Comparison of ENCODE assay signal across 9 mouse cellular contexts in the genomic region with DNA sequence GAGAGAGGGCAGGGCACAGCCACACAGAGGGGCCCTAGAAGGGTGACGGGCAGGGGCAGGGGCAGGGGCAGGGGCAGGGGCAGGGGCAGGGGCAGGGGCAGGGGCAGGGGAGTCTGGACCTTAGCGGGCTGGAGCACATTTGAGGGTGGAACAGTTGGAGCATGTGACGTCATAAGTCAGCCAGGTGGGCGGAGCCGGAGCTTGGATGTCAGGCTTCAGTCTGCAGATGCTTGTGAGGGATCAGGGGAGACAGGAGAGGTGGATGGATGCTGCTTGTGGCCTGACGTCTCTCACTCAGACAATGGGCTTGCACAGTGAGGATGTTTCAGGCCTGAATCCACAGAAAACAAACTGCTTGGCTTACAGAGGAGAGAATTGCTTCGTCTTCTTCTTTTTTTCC. TPM values are rescaled to one million over a fixed set of nuclear protein-coding genes. Genes with fewer than 3 reads are reported as not detected.
DNase-seq lines count a peak whose midpoint lies in the region; ATAC-seq and TF ChIP-seq lines count a peak whose summit lies in the region.
"Had no signal": no experiment of that assay in that cellular context is flagged by ENCODE, and none has a peak within 500 bp of the region (broad histone marks: within the 10 kb centered on the region; RNA-seq: fewer than 3 reads in every experiment).

No protein-coding gene starts in this region.

- H3K36me3 ChIP-seq in forebrain, embryonic 11.5 days (ENCODE audit: control insufficient read depth, insufficient read depth, low read length): no peaks in the 10 kb centered on the region
- no peaks in the 10 kb centered on the region for H3K36me3 ChIP-seq in forebrain, postnatal 0 days (ENCODE audit: insufficient read depth)
- H3K36me3 ChIP-seq in limb, embryonic 12.5 days: no peaks in the 10 kb centered on the region

- 0 out of 2 replicates have a peak overlapping the region, but pooled peaks have one; percentile 20 for H3K4me2 ChIP-seq in forebrain, embryonic 11.5 days (ENCODE audit: low read depth, low read length, severe bottlenecking)
- H3K4me2 ChIP-seq in forebrain, postnatal 0 days (ENCODE audit: low read depth): no peak overlapping the region
- H3K4me2 ChIP-seq in limb, embryonic 12.5 days: peak overlapping the region; percentile 46

- no peak overlapping the region for H3K27ac ChIP-seq in forebrain, embryonic 11.5 days (ENCODE audit: low read depth, low read length)
- H3K27ac ChIP-seq in forebrain, postnatal 0 days (ENCODE audit: low read depth, low read length): no peak overlapping the region
- H3K27ac ChIP-seq in limb, embryonic 12.5 days: no peak overlapping the region

- H3K9me3 ChIP-seq in forebrain, embryonic 11.5 days (ENCODE audit: control insufficient read depth, low read length): no peaks in the 10 kb centered on the region
- no peaks in the 10 kb centered on the region for H3K9me3 ChIP-seq in forebrain, postnatal 0 days (ENCODE audit: low read length)
- no peaks in the 10 kb centered on the region for H3K9me3 ChIP-seq in limb, embryonic 12.5 days

- DNase-seq in forebrain, embryonic 11.5 days (ENCODE audit: low spot score): peak; percentile 73
- no peak for DNase-seq in forebrain, postnatal 0 days
- DNase-seq in thymus, postnatal 14 days: peak; percentile 20
- DNase-seq in thymus, postnatal 10 days (ENCODE audit: low spot score in 2 of 2): no peak
- peak; percentile 73 for DNase-seq in testis, postnatal 10 days (ENCODE audit: low spot score)
- no peak for DNase-seq in left cerebral cortex, adult 9 months (ENCODE audit: low spot score in 2 of 2)
- DNase-seq: adrenal gland, postnatal 25 days had no signal

- no peaks in the 10 kb centered on the region for H3K27me3 ChIP-seq in forebrain, embryonic 11.5 days (ENCODE audit: control insufficient read depth, insufficient read depth, low read length)
- no peaks in the 10 kb centered on the region for H3K27me3 ChIP-seq in forebrain, postnatal 0 days (ENCODE audit: insufficient read depth, low read length)
- H3K27me3 ChIP-seq in limb, embryonic 12.5 days: no peaks in the 10 kb centered on the region

- no peak overlapping the region for H3K9ac ChIP-seq in forebrain, embryonic 11.5 days (ENCODE audit: low read length)
- no peak overlapping the region for H3K9ac ChIP-seq in forebrain, postnatal 0 days
- H3K9ac ChIP-seq in limb, embryonic 12.5 days (replicated peaks): peak overlapping the region; percentile 57

- 13% methylated on average over 6 of the region's 7 CpGs for WGBS in forebrain, embryonic 11.5 days
- 17% methylated on average over 7 of the region's 7 CpGs for WGBS in forebrain, postnatal 0 days
- 17% methylated on average over 7 of the region's 7 CpGs for WGBS in limb, embryonic 12.5 days

- no peak for ATAC-seq in forebrain, embryonic 11.5 days (replicated peaks; ENCODE audit: low FRiP score)
- no peak for ATAC-seq in forebrain, postnatal 0 days
- ATAC-seq in limb, embryonic 12.5 days (ENCODE audit: insufficient number of reproducible peaks, insufficient read depth, low FRiP score, low TSS enrichment, low read depth): no peak
- ATAC-seq in monocyte, adult 5-6 weeks (replicated peaks; ENCODE audit: insufficient number of reproducible peaks, low FRiP score, low TSS enrichment, poor library complexity, severe bottlenecking): no peak

- TF ChIP-seq CTCF in forebrain, postnatal 0 days (IDR thresholded peaks at IDR 0.05; ENCODE audit: low read depth): no peak

- no peak overlapping the region for H3K4me3 ChIP-seq in forebrain, embryonic 11.5 days (ENCODE audit: low read depth, low read length)
- H3K4me3 ChIP-seq in forebrain, postnatal 0 days (ENCODE audit: low read depth, low read length): no peak overlapping the region
- peak overlapping the region; percentile 19; the same call in 1 of the 2 replicates for H3K4me3 ChIP-seq in limb, embryonic 12.5 days (replicated peaks)

- H3K4me1 ChIP-seq in forebrain, embryonic 11.5 days (replicated peaks; ENCODE audit: control insufficient read depth, insufficient read depth, low read length): no peaks in the 10 kb centered on the region
- H3K4me1 ChIP-seq in forebrain, postnatal 0 days (ENCODE audit: insufficient read depth): no peaks in the 10 kb centered on the region
- peaks cover 32% of the 10 kb centered on the region for H3K4me1 ChIP-seq in limb, embryonic 12.5 days (replicated peaks)

RNA-seq across cellular contexts. Expression of gene 6030408B16Rik, which starts 5.5 kb away (rescaled TPM):
- 0.21 and 0.71 TPM in 2 replicates for polyA plus RNA-seq in forebrain, embryonic 11.5 days (2014; fragmentation: Nextera tagmentation; extraction: Ambion mirVana)
- total RNA-seq in forebrain, postnatal 0 days (2014; rRNA removed): 0.54 and 1.00 TPM in 2 replicates
- polyA plus RNA-seq in forebrain, postnatal 0 days (2015; fragmentation: Nextera tagmentation; extraction: Ambion mirVana): 0.30 and 0.77 TPM in 2 replicates
- 4.5 and 4.7 TPM in 2 replicates for polyA plus RNA-seq in limb, embryonic 12.5 days (2016; fragmentation: Nextera tagmentation; extraction: Ambion mirVana)
- total RNA-seq in monocyte, adult 5-6 weeks (2017): 0.75 to 1.4 TPM in 2 of 3 replicates, not detected in the other

RNA-seq across cellular contexts. Expression of gene Atg101, which starts 14.5 kb away (rescaled TPM):
- polyA plus RNA-seq in forebrain, embryonic 11.5 days (2014; fragmentation: Nextera tagmentation; extraction: Ambion mirVana): 62.1 and 65.7 TPM in 2 replicates
- total RNA-seq in forebrain, postnatal 0 days (2014; rRNA removed): 56.3 and 60.0 TPM in 2 replicates
- polyA plus RNA-seq in forebrain, postnatal 0 days (2015; fragmentation: Nextera tagmentation; extraction: Ambion mirVana): 81.3 and 94.4 TPM in 2 replicates
- polyA plus RNA-seq in limb, embryonic 12.5 days (2016; fragmentation: Nextera tagmentation; extraction: Ambion mirVana): 66.9 and 67.4 TPM in 2 replicates
- total RNA-seq in monocyte, adult 5-6 weeks (2017): 52.9 to 72.0 TPM (median 58.7 TPM) in 3 replicates

RNA-seq across cellular contexts. Expression of gene Nr4a1, which starts 44.5 kb away (rescaled TPM):
- 2.6 and 2.7 TPM in 2 replicates for polyA plus RNA-seq in forebrain, embryonic 11.5 days (2014; fragmentation: Nextera tagmentation; extraction: Ambion mirVana)
- 8.9 and 9.6 TPM in 2 replicates for total RNA-seq in forebrain, postnatal 0 days (2014; rRNA removed)
- polyA plus RNA-seq in forebrain, postnatal 0 days (2015; fragmentation: Nextera tagmentation; extraction: Ambion mirVana): 8.5 and 9.0 TPM in 2 replicates
- polyA plus RNA-seq in limb, embryonic 12.5 days (2016; fragmentation: Nextera tagmentation; extraction: Ambion mirVana): 5.5 and 7.0 TPM in 2 replicates
- 717 to 1,434 TPM (median 717 TPM) in 3 replicates for total RNA-seq in monocyte, adult 5-6 weeks (2017)

Comparison
In these comparisons a context has a peak if more than half of its experiments do, and no peak if none do; other contexts are left out.
1. DNase-seq: peak in forebrain, embryonic 11.5 days (single experiment), thymus, postnatal 14 days (single experiment) and testis, postnatal 10 days (single experiment); none in forebrain, postnatal 0 days (single experiment), thymus, postnatal 10 days (0 of 2) and left cerebral cortex, adult 9 months (0 of 2).